Mouse (Mus musculus): ENCODE results near the gene Pfn3.

The Pfn3 gene

GRCm38 (mm10) chr13:55398088-55398487 lies 16.9 kb downstream of the Pfn3 start, which contains the start of gene Slc34a1:
TSS of gene Slc34a1 (plus strand) at chr13:55398187.
- no peak for DNase-seq (ENCODE audit: extremely low read depth, low read depth)

GRCm38 (mm10) chr13:55392933-55393332 lies 22.1 kb downstream of the Pfn3 start:
- peak; percentile 60 for DNase-seq (ENCODE audit: extremely low read depth, low read depth)

GRCm38 (mm10) chr13:55391626-55392029 lies 23.4 kb downstream of the Pfn3 start:
- no peak for DNase-seq (ENCODE audit: extremely low read depth, low read depth)

- DNase-seq (ENCODE audit: extremely low read depth, low read depth), result no peak
Observed at GRCm38 (mm10) chr13:55390644-55391043, 24.4 kb downstream of the Pfn3 start.

GRCm38 (mm10) chr13:55381790-55382189 lies 33.2 kb downstream of the Pfn3 start:
- no peak for DNase-seq (ENCODE audit: extremely low read depth, low read depth)

- no peak for DNase-seq (ENCODE audit: extremely low read depth, low read depth)
Observed at GRCm38 (mm10) chr13:55378907-55379580, 36.0 kb downstream of the Pfn3 start.

- no peak for DNase-seq (ENCODE audit: extremely low read depth, low read depth)
Observed at GRCm38 (mm10) chr13:55375877-55376276, 39.2 kb downstream of the Pfn3 start.

GRCm38 (mm10) chr13:55374206-55374924 lies 40.7 kb downstream of the Pfn3 start:
- no peak for DNase-seq (ENCODE audit: extremely low read depth, low read depth)

- DNase-seq (ENCODE audit: extremely low read depth, low read depth), result no peak
Observed at GRCm38 (mm10) chr13:55371740-55372139, 43.3 kb downstream of the Pfn3 start.

- DNase-seq (ENCODE audit: extremely low read depth, low read depth), result no peak
Observed at GRCm38 (mm10) chr13:55371007-55371681, 43.9 kb downstream of the Pfn3 start.

- DNase-seq (ENCODE audit: extremely low read depth, low read depth), result no peak
Observed at GRCm38 (mm10) chr13:55370234-55370633, 44.8 kb downstream of the Pfn3 start.

- peak; percentile 96 for DNase-seq (ENCODE audit: extremely low read depth, low read depth)
Observed at GRCm38 (mm10) chr13:55369531-55370114, 45.4 kb downstream of the Pfn3 start, which contains the start of gene Rgs14. TSS of gene Rgs14 (plus strand) at chr13:55369732.

GRCm38 (mm10) chr13:55368401-55368800 lies 46.6 kb downstream of the Pfn3 start:
- no peak for DNase-seq (ENCODE audit: extremely low read depth, low read depth)

Data from MEL-GATA-1-ER (cell line).